Mouse (Mus musculus) layer of hippocampus, postnatal 10 days (tissue): ENCODE data around the gene Anapc11. TPM values are rescaled to one million over a fixed set of nuclear protein-coding genes. Genes with fewer than 3 reads are reported as not detected.

Experiments
- DNase-seq, 2 experiments: peaks; one replicate each; pipeline ENCODE4 v3.0.0; 2021; ENCODE audit warnings: low spot score in 2 of 2
- microRNA-seq, 2 experiments: library from miRNA; unstranded; fragments of <30 nt; microRNA quantifications; one replicate each; pipeline ENCODE4 v1.2.0; 2021
- total RNA-seq, 2 experiments: library from RNA; stranded (reverse); gene quantifications; 2 replicates each; pipeline ENCODE4 v1.2.3; 2021

Anapc11 gene
- total RNA-seq, 2 experiments from 2014 or later, result 93.5 to 107 TPM

DNA sequence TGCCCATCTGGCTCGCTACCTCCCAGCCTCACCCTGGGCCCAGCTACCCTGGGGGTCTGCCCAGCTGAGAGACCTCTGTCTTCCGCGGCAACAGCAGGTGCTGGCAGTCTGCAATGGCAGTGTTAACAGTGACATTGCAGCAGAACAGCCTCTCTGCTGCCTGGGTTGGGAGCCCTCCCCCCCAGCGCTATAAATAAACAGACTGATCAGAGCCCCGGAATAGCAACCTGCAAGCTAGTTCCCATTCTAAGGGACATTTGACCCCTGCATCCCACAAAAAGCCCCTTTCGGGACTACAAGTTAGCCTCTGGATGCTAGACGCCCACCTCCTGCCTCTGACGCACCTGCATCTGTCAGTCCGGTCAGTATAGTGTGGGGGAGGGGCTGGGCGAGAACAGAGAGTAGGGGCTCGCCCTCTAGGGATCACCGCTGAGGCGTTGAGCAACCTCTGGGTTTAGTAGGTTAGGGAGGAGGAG lies 49.8 kb downstream of the Anapc11 start, which contains the start of gene Myadml2:
Gene Myadml2, minus strand, starts transcription at position 158 of the 476 bp plus-strand sequence.
- peak in 1 of 2 experiments; percentile 53 for DNase-seq

DNA sequence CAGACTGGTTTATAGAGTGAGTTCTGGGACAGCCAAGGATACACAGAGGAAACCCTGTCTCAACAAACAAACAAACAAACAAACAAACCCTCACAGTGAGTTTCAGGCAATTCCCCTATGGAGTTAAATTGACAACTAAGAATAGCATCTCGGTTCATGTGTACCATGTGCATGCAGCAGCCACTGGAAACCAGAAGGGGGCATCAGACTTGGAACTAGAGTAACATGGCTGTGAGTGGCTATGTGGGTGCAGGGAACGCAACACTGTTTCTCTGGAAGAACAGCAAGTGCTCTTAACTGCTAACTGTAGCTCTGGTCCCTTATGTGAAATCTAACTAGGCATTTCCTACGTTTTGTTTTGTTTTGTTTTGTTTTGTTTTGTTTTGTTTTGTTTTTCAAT lies 53.7 kb downstream of the Anapc11 start:
- no peak for DNase-seq

DNA sequence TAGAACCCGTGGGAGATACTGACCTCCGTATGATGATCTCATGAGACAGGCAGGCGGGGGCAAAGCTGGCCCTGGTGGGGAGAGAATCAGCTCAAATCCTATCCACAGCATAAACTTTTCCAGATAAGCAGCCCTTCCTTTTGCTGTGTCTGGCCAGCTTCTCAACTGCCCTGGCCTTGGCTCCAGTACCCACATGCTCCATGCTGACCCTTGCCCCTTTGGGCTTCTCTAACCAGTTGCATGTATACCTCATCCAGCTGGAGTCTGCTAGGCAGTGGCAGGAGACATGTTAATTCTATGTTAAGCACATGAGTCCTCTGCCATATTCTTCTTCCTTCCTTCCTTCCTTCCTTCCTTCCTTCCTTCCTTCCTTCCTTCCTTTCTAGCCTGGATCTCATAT lies 56.5 kb downstream of the Anapc11 start:
- DNase-seq, result no peak

DNA sequence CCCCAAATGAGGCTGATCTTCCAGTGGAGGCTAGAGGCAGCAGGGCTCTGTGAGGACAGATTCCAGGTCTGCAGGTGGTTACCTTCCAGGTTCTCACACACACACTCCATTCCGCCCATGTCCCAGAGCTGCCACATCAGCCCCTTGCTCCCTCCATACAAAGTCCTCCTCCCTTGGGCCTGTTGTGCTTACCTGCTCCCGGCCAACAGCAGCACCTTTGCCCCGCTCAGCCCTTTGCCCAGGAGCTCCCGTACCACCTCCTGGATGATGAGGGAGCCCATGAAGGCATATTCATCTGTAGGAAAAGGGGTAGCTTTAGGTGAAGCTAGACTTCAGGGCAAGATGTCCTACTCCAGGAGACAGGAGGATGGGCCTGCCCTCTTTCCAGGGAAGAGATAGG lies 59.1 kb downstream of the Anapc11 start:
- DNase-seq, result no peak

Small RNA genes within 50 kb of the gene (microRNA-seq; reads per million reads assigned to microRNA genes)
- gene Mir6936, result 0.98 to 2.2 reads per million in 2 experiments

Other genes with a start within 250 kb of the Anapc11 start
- 1,000 to 10,000 TPM; 2,523 to 2,576 TPM for gene Actg1, start 249.9 kb upstream of the Anapc11 start, total RNA-seq
- not detected for gene Fscn2, start 236.9 kb upstream of the Anapc11 start, total RNA-seq
- 10 to 100 TPM; 58.8 to 62.0 TPM for gene Faap100, start 219.7 kb upstream of the Anapc11 start, total RNA-seq
- 10 to 100 TPM; 71.2 to 71.4 TPM for gene Nploc4, start 160.7 kb upstream of the Anapc11 start, total RNA-seq
- 10 to 100 TPM in 1 of 2 experiments, not detected in 1; 12.5 TPM for gene Tspan10, start 155.8 kb upstream of the Anapc11 start, total RNA-seq
- gene Pde6g, start 144.9 kb upstream of the Anapc11 start, total RNA-seq, result under 1 TPM; 0.20 to 0.41 TPM
- 10 to 100 TPM; 10.4 to 10.5 TPM for gene Oxld1, start 140.4 kb upstream of the Anapc11 start, total RNA-seq
- 10 to 100 TPM; 26.5 to 27.8 TPM for gene Ccdc137, start 140.3 kb upstream of the Anapc11 start, total RNA-seq
- gene Arl16, start 130.8 kb upstream of the Anapc11 start, total RNA-seq, result 10 to 100 TPM; 57.9 to 61.5 TPM
- gene Mrpl12, start 113.8 kb upstream of the Anapc11 start, total RNA-seq, result 10 to 100 TPM; 76.4 to 82.3 TPM
- 10 to 100 TPM; 24.5 to 25.8 TPM for gene Slc25a10, start 106.6 kb upstream of the Anapc11 start, total RNA-seq
- gene Gcgr, start 67.7 kb upstream of the Anapc11 start, total RNA-seq, result under 1 TPM in 1 of 2 experiments, not detected in 1; 0.18 TPM
- gene Mcrip1, start 48.7 kb upstream of the Anapc11 start, total RNA-seq, result 100 to 1,000 TPM in 1 of 2 experiments, 10 to 100 TPM in 1; 95.4 to 107 TPM
- gene Ppp1r27, start 47.3 kb upstream of the Anapc11 start, total RNA-seq, result not detected
- 100 to 1,000 TPM; 153 to 161 TPM for gene P4hb, start 25.2 kb upstream of the Anapc11 start, total RNA-seq
- 100 to 1,000 TPM; 344 to 379 TPM for gene Arhgdia, start 16.8 kb upstream of the Anapc11 start, total RNA-seq
- 10 to 100 TPM; 79.8 to 91.3 TPM for gene Alyref, start 56 bp upstream of the Anapc11 start, total RNA-seq
- gene Npb, start 10.1 kb downstream of the Anapc11 start, total RNA-seq, result 1 to 10 TPM; 2.2 to 2.4 TPM
- gene Pcyt2, start 19.5 kb downstream of the Anapc11 start, total RNA-seq, result 100 to 1,000 TPM; 132 to 145 TPM
- 10 to 100 TPM; 33.5 to 39.7 TPM for gene Sirt7, start 26.8 kb downstream of the Anapc11 start, total RNA-seq
- 10 to 100 TPM; 79.3 to 86.7 TPM for gene Mafg, start 35.2 kb downstream of the Anapc11 start, total RNA-seq
- gene Pycr1, start 45.3 kb downstream of the Anapc11 start, total RNA-seq, result 1 to 10 TPM; 3.5 to 5.3 TPM
- 1 to 10 TPM; 1.1 to 2.1 TPM for gene Myadml2, start 49.7 kb downstream of the Anapc11 start, total RNA-seq
- 1 to 10 TPM; 5.8 to 7.4 TPM for gene Notum, start 62.8 kb downstream of the Anapc11 start, total RNA-seq
- 10 to 100 TPM; 55.5 to 62.5 TPM for gene Aspscr1, start 74.6 kb downstream of the Anapc11 start, total RNA-seq
- gene Cenpx, start 115.3 kb downstream of the Anapc11 start, total RNA-seq, result 10 to 100 TPM; 30.1 to 32.0 TPM
- gene Lrrc45, start 115.5 kb downstream of the Anapc11 start, total RNA-seq, result 10 to 100 TPM; 61.1 to 71.1 TPM
- 100 to 1,000 TPM; 247 to 249 TPM for gene Rac3, start 123.0 kb downstream of the Anapc11 start, total RNA-seq
- gene Dcxr, start 128.9 kb downstream of the Anapc11 start, total RNA-seq, result 10 to 100 TPM in 1 of 2 experiments, 1 to 10 TPM in 1; 7.8 to 10.2 TPM
- gene Cbr2, start 133.7 kb downstream of the Anapc11 start, total RNA-seq, result 1 to 10 TPM; 2.6 to 2.8 TPM
- gene Hmga1b, start 164.4 kb downstream of the Anapc11 start, total RNA-seq, result 10 to 100 TPM; 18.7 to 22.2 TPM
- 10 to 100 TPM; 89.5 to 91.8 TPM for gene Rfng, start 185.8 kb downstream of the Anapc11 start, total RNA-seq
- 100 to 1,000 TPM; 136 to 144 TPM for gene Gps1, start 185.9 kb downstream of the Anapc11 start, total RNA-seq
- gene Dus1l, start 198.0 kb downstream of the Anapc11 start, total RNA-seq, result 10 to 100 TPM; 42.3 to 44.5 TPM
- 100 to 1,000 TPM; 286 to 320 TPM for gene Fasn, start 226.1 kb downstream of the Anapc11 start, total RNA-seq